Mouse (Mus musculus) liver, adult 2 months (tissue): ENCODE measurements around the gene Fam189a2.

ENCODE experiments used
- CTCF ChIP-seq: fragments of 200-500 bp; IDR thresholded peaks from 2 replicates; pipeline ENCODE4 v1.5.1; 2011; ENCODE audit warnings: low read depth, low read length, control low read depth
- POLR2A ChIP-seq: fragments of 200-500 bp; IDR thresholded peaks from 2 replicates; pipeline ENCODE4 v1.6.1; 2011; ENCODE audit warnings: low read length, control low read depth; ENCODE audit not compliant: insufficient read depth; ENCODE audit errors: extremely low read depth

DNA sequence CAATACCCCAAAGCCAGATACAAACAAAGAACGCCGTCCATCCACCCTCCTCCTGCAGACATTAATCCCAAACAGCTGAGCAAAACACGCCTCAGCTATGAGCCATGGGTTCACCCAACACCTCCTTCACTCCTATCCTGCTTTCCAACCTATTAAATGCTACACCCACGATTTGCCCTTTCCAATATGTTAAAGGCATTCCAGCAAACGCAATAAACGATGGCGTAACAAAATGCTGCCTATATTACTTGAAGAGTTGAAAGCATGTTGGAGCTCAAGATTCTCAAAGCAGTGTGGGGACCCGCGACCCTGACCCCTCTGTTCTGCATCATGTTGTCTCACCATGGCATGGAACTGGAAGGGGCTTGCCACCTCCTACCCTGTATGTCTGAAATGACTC is 11.2 kb downstream of the Fam189a2 start:
- TF ChIP-seq POLR2A, result no peak
- no peak for TF ChIP-seq CTCF
